Mouse (Mus musculus): ENCODE results near the gene Mapk6.
"Not testable (repeated sequence)": the region's sequence is repeated elsewhere in the genome, so short reads cannot be mapped to it uniquely, and the experiment has no call there.

Gene Mapk6

DNA sequence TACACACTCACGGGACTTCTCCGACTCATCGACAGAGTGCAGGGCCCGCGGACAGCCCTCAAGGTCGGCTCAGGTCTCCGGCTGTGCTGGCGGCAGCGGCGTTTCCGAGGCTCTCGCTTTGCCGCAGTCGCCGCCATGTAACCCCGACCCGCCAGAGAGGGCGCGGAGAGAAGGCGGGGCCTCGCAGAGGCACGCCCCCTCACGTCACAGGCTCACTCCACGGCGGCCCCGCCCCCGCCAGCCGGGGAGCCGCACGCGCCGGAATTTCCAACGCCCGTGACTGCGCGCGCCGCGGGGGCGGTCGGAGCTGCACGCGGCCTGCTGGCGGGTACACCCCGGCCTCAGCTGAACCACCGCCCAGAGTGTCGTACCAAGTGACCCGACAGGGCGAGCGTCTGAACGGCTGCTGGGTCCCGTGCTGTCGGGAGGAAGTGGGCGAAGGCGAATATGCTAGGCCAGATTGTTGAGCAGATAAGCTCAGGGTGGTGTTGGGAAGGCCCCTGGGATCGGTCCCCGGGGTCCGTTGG is at the start of gene Mapk6:
Gene Mapk6 (minus strand): TSS at position 154 of the 527 bp plus-strand sequence.
- DNase-seq (ENCODE audit: low read depth), result peak; percentile 99

DNA sequence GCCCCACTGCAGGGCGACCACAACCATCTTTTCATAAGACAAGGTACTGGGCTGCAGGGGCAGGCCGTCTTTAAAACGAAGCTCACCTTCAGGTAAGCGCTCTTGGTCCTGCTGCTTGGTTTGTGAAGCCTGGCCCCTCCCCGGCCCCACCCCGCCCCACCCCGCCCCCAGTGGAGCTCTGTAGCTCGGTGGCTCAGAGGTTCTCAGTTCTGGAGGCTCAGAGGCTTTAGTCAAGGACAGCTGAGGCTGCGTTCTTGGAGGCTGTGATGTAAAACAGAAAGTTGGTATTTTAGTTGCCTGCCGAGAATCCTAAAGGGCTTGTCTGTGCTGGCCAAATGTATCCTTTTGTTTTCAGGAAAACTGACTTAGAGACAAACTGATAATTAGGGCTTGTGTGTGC is 45.9 kb upstream of the Mapk6 start:
- DNase-seq (ENCODE audit: low read depth), result no peak

- DNase-seq (ENCODE audit: low read depth), result no peak
Observed at GRCm38 (mm10) chr9:75453994-75454393, 44.2 kb upstream of the Mapk6 start.

DNA sequence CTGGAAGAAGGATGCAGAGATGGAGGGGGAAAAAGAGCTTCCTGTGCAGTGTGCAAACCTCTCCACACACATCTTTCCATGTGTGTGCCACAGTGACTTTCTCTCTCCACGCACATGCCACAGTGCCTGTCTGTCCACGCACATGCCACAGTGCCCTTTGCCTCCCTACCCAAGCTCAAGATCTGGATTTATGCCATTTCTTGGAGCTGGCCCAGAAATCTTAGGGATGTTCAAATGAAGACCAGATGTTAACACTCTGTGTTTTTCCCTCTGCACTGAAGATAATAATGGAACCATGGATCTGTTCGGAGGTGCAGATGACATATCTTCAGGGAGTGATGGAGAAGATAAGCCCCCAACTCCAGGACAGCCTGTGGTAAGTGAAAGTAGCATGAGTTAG is 38.2 kb upstream of the Mapk6 start:
- DNase-seq (ENCODE audit: low read depth), result no peak

DNA sequence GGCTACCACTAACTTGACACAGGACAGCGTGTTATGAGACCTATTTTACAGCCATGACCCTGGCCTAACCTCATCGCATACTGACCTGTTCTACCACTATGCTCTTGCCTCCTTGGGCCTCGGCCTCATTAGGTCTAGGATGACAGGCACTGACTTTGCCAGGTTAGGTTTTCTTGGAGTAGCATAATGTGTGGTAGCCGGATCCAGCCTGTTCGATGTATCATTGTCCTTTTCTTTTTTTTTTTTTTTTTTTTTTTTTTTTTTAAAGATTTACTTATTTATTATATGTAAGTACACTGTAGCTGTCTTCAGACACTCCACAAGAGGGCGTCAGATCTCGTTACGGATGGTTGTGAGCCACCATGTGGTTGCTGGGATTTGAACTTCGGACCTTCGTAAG is 36.8 kb upstream of the Mapk6 start:
- not testable (repeated sequence) for DNase-seq (ENCODE audit: low read depth)

DNA sequence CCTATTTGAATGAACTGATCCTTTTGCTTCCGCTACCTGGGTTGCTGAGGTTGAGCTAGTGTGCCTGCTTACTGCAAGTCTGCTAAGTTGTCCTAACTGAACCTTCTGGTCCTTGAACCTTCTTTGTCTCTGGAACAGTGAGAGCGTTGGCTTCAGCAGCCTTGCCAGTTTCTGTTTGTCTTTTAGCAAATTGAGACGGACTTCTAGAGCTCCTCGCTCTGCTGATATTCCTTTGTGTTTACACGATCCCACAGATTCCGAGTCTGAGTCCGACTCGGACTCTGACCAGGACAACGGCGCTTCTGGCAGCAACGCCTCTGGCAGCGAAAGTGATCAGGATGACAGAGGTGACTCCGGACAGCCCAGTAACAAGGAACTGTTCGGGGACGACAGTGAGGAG is 35.2 kb upstream of the Mapk6 start:
- DNase-seq (ENCODE audit: low read depth), result no peak

- no peak for DNase-seq (ENCODE audit: low read depth)
Observed at GRCm38 (mm10) chr9:75441691-75442131, 31.9 kb upstream of the Mapk6 start.

- DNase-seq (ENCODE audit: low read depth), result peak; percentile 90
Observed at GRCm38 (mm10) chr9:75440796-75441666, 31.2 kb upstream of the Mapk6 start, which contains the start of gene Leo1. Gene Leo1, plus strand, starts transcription at chr9:75441524.

- peak; percentile 85 for DNase-seq (ENCODE audit: low read depth)
Observed at GRCm38 (mm10) chr9:75437653-75438385, 28.0 kb upstream of the Mapk6 start.

- DNase-seq (ENCODE audit: low read depth), result peak; percentile 72
Observed at GRCm38 (mm10) chr9:75435918-75436317, 26.1 kb upstream of the Mapk6 start.

- DNase-seq (ENCODE audit: low read depth), result no peak
Observed at GRCm38 (mm10) chr9:75435291-75435690, 25.5 kb upstream of the Mapk6 start.

DNA sequence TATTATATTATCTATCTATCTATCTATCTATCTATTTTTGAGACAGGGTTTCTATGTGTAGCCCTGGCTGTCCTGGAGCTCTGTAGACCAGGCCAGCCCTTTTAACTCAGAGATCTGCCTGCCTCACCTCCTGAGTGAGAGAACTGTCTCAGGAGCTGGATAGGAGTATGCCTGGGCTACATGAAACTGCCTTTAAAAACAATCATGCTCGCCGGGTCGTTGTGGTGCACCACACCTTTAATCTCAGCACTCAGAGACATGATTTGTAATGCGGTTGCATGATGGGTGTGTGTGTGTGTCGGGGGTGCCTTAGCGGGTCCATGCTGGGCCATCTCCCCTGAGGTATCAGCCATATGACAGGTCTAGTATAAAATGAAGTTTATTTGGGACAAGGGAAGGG is 25.1 kb upstream of the Mapk6 start:
- peak; percentile 24 for DNase-seq (ENCODE audit: low read depth)

- DNase-seq (ENCODE audit: low read depth), result peak; percentile 89
Observed at GRCm38 (mm10) chr9:75434172-75434793, 24.5 kb upstream of the Mapk6 start.

DNA sequence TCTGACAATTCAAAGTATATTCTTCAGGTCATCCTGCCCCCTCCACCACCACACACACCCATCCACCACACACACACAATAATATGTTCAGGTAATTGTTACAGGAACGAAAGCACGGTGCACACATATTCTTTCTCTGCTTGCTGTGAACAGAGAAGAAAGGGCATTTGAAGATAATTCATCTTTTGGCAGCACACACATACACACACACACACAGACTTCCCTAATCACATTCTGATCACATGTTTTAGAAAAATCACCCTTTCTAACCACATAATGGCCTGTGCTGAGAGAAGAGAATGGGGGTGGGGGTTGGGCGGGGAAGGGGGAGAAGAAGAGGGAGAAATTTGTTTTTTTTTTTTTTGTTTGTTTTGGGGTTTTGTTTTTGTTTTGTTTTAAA is 22.9 kb upstream of the Mapk6 start:
- DNase-seq (ENCODE audit: low read depth), result no peak

DNA sequence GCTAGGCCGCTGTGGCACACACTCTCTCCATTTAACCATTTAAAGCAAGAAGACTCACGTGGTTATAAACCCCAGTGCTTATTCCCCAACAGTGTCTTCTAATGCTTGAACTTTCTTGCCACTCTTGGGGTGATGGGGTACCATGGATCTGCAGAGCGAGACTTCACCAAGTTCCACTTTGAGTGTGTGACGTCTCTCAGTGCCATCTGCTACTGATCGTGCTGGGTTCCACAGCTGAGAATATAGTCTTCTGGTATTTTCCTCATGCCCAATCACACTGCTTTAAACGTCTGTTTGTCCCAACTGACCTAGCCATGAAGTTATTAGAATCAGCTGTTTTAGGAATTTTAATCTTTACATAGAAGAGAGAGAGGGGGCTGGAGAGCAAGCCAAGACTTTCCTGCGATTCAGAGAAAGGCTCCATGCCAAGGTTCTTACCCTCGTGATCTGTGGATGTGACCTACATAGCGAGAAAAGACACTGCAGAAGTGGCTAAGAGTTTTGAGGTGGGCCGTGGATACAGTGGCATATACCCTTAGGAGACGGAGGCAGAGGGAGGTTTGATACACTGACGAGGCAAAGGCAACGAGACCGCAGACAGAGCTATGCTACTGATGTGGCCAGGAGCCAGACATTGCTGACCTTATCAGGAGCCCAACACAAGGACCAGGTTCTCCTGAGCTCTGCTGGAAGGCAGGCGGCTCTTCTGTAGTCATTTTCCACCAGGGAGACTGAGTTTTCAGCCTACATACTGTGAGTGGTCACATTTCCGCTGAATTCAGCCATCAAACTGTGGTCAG is 21.2 kb upstream of the Mapk6 start:
- no peak for DNase-seq (ENCODE audit: low read depth)

- no peak for DNase-seq (ENCODE audit: low read depth)
Observed at GRCm38 (mm10) chr9:75429657-75430056, 19.9 kb upstream of the Mapk6 start.

DNA sequence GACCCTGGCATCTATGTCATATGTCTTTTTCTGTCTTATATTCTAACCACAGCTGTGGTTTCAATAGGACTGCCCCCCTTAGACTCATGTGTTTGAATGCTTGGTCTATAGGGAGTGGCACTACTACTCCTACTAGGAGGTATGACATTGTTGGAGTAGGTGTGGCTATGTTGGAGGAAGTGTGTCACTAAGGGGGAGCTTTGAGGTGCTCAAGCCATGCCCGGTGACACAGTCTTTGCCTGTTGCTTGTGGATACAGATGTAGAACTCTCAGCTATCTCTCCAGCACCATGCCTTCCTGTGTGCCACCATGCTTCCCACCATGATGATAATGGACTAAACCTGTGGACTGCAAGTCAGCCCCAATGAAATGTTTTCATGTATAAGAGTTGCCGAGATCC is 19.2 kb upstream of the Mapk6 start:
- DNase-seq (ENCODE audit: low read depth), result no peak

GRCm38 (mm10) chr9:75428274-75428600 is 18.4 kb upstream of the Mapk6 start:
- no peak for DNase-seq (ENCODE audit: low read depth)

GRCm38 (mm10) chr9:75427366-75428273 is 17.8 kb upstream of the Mapk6 start:
- DNase-seq (ENCODE audit: low read depth), result no peak

GRCm38 (mm10) chr9:75425796-75426391 is 16.1 kb upstream of the Mapk6 start:
- DNase-seq (ENCODE audit: low read depth), result no peak

Measured in naive thymus-derived CD4-positive, alpha-beta T cell, adult 2 months (primary cell).